Mouse (Mus musculus) lung, adult 2 months (tissue): Measurements from ENCODE around the gene Tbx22.

ENCODE experiments used
- CTCF ChIP-seq: fragments of 200-500 bp; IDR thresholded peaks from 2 replicates; pipeline ENCODE4 v1.5.1; 2011; ENCODE audit warnings: mild to moderate bottlenecking, low read length, control low read depth; ENCODE audit not compliant: insufficient read depth
- POLR2A ChIP-seq: fragments of 200-500 bp; IDR thresholded peaks from 2 replicates; pipeline ENCODE4 v1.6.1; 2011; ENCODE audit warnings: low read depth, mild to moderate bottlenecking, control low read depth, low read length, borderline replicate concordance; ENCODE audit errors: extremely low read depth

DNA sequence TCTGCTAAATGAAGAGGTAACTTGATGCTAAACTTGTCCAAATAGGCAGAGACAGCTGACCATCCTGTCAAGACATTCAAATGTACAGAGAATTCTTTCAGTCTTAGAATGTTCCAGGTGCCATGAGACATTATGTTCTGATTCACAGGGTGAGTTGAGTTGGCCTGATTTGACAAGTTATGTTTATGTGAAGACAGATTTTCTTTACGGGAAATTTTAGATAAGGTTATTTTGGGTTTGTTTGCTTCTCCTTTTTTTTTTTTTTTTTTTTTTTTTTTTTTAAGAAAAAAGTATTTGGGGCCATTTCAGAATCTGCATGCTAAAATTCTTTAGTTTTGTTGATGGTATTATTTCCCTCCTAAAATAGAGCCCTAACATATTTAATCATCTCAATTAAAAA lies 40.8 kb downstream of the Tbx22 start:
- TF ChIP-seq CTCF: no peak
- no peak for TF ChIP-seq POLR2A
